Mouse (Mus musculus): ENCODE results near the gene Gon4l. TPM values are rescaled to one million over a fixed set of nuclear protein-coding genes. Genes with fewer than 3 reads are reported as not detected.

Gon4l gene
- total RNA-seq, 1 experiment from 2014 or later = 16.2 TPM

GRCm38 (mm10) chr3:88953246-88953645 lies 118.2 kb downstream of the Gon4l start:
- no peak for ATAC-seq (replicated peaks; ENCODE audit: insufficient number of reproducible peaks, low FRiP score, low TSS enrichment, poor library complexity, severe bottlenecking)

GRCm38 (mm10) chr3:88953736-88954135 lies 118.7 kb downstream of the Gon4l start:
- ATAC-seq (replicated peaks; ENCODE audit: insufficient number of reproducible peaks, low FRiP score, low TSS enrichment, poor library complexity, severe bottlenecking) = no peak

Other genes starting within 250 kb of the Gon4l start
- gene Arhgef2, start 229.3 kb upstream of the Gon4l start, total RNA-seq (2017) = 88.9 to 183 TPM (median 90.0 TPM) in 3 replicates
- not detected in 3 replicates for gene Rxfp4, start 182.1 kb upstream of the Gon4l start, total RNA-seq (2017)
- gene Khdc4, start 149.4 kb upstream of the Gon4l start, total RNA-seq (2017) = 82.8 to 120 TPM (median 89.3 TPM) in 3 replicates
- 49.6 to 61.6 TPM (median 59.0 TPM) in 3 replicates for gene Rit1, start 118.4 kb upstream of the Gon4l start, total RNA-seq (2017)
- gene Syt11, start 60.1 kb upstream of the Gon4l start, total RNA-seq (2017) = 3.3 to 9.0 TPM (median 3.9 TPM) in 3 replicates
- 8.1 to 11.7 TPM (median 11.6 TPM) in 3 replicates for gene Msto1, start 78.8 kb downstream of the Gon4l start, total RNA-seq (2017)
- 40.6 to 78.1 TPM (median 41.7 TPM) in 3 replicates for gene Ash1l, start 115.4 kb downstream of the Gon4l start, total RNA-seq (2017)
- 38.3 to 58.2 TPM (median 53.2 TPM) in 3 replicates for gene Dap3, start 116.0 kb downstream of the Gon4l start, total RNA-seq (2017)